Mouse (Mus musculus) thymus, postnatal 36 days (tissue): ENCODE data around the gene Hectd3.
A peak's percentile ranks its signal among the peaks of the same experiment; 100 is the strongest.

Experiments
- DNase-seq, 2 experiments: peaks; one replicate each; pipeline ENCODE4 v3.0.0; 2022; ENCODE audit warnings: mixed read lengths in 2 of 2

The Hectd3 gene

DNA sequence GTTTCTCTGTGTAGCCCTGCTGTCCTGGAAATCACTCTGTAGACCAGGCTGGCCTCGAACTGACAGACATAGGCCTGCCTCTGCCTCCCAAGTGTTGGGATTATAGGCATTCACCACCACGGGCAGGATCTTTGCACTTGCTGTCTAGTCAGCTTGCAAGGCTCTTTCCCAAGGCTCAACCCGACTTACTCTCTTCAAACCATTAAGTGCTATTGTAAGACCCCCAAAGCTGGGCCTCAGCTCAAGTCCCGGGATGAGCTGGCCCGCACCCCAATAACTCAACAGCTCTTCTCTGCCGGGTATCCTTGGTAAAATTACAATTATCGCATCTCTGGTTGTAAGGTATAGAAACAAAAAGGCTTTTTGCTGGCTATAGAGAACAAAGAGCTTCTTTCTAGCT, 23.2 kb downstream of the Hectd3 start:
- no peak for DNase-seq

DNA sequence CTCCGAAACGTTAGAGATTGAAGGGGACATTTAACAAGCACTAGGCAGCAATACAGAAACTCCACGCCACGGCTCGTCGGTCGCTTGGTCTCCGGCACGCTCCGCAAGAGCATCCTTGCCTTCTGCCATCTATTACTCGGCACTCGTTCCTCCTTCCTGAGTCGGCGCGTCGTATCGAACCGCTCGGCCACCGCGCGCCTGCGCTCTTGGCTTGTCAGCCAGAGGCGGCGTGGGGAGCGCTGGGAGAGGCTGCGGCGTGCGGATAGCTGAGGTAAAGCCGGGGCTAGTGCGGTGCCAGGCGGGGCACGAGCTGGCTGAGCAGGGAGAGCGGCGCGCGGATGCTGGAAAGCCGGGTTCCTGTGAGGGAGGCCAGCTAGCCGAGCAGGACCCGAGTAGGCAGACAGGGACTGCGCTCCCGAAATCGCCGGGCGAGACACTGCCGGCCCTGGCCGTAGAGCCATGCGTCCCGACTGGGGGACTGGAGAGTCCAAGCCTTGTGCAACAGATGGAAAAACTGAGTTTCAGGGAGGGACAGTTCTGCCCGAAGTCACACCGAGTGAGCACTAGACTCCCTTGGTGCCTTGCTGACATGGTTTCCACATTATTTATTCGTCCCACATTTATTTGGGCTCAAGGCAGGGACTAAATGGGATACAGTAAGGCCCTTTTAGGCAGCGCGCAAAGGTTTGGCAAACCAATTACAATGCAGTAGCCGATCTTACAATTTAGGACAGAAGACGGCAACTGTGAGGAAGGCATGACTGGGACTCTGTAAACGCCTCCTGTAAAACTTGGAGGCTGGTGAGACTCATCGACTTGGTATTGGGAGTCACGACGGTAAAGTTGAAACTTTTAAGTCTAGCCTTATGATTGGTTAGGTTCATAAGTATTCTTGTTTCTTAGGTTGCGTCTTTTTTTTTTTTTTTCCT, 24.4 kb downstream of the Hectd3 start, which contains the start of gene Eif2b3:
Eif2b3 (plus strand) TSS at position 197 of the 929 bp plus-strand sequence.
- peak; percentile 89 to 91 for DNase-seq

DNA sequence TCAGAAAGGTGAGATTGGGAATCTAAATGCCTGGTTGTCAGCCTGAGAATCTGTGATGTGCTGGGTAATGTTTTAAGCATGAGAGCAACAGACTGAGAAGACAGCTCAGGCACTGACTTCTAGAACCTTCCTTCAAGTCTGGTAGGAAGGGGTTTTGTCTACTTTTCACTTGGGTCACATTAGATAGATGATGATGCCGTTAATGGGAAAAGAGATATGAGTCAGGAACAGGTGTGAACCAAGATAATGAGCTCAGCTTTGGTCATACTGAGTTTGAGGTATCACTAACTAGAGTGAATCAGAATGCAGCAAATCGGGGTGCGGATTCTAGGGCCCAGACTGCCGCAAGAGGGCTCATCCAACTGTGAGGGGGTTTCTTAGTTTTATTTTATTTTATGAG, 28.4 kb downstream of the Hectd3 start:
- no peak for DNase-seq

DNA sequence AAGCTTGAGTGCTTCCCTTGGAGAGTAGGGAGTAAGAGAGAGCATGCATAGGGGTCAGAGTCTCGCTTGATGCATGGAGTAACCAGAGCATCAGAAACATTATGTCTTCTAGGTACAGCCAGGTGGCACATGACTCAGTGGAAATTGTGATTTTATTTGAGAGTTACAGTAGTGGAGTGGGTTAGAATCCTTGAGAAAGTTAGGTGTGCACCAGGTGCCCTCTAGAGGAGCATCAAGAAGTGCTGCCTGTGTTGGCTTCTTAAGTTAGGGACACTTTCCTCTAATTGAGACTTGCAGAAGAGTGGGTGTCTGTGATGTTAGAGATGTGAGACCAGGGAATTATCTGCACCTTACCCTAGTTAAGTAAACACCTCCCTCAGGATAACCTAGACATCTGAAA, 36.0 kb downstream of the Hectd3 start:
- DNase-seq = no peak

DNA sequence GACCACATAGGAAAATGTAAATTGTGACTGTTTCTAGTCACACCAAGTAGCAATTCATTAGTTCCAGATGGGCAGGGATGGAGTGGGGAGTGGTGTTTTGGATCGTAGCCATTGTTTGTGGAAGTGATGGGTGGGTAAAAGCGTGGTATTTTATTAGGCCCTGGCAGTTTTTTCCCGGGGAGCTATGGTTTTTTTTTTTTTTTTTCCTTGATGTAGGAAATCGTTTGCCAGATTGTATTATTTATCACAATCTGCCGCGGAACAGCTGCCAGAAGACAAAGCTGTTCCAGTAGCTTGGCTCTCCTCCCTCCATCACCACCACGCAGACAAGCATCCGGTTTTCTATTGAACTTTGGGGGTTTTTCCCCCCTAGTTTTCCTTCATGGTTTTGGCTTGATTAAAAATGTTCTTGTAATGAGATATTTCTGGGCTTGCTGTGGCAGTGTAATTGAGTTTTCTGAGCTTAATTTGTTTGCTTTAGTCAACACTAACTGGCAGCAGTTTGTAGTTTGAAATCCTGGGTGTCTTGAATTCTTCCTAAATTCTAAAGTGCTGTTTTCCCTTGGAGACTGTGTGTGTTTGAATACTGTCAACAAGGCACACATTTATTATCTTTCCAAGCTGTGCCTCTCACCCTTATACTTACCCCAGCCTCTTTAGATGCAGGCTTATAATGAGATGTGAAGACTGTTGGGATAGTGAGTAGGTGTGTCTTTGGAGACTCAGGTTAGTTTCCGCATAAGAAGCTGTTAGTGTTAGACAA, 45.0 kb downstream of the Hectd3 start:
- DNase-seq = no peak

DNA sequence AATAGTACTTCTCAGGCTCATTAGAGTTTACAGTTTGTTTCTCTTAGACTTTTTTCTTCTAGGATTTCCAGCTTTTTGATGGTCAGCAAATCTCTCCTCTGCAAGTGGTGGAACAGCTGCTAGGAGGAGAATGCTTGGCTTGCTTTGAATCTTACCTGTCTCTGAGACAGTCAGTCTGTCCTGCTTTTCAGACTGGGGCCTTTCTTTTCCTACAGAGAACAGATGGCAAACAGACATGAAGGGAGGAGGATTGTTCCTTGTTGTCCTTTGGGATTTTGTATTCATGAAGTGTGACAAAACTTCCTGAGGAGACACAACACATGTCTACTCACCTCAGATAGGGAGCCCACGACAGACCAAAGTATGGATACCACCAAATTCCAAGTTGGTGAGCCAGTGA, 45.7 kb downstream of the Hectd3 start:
- no peak for DNase-seq

DNA sequence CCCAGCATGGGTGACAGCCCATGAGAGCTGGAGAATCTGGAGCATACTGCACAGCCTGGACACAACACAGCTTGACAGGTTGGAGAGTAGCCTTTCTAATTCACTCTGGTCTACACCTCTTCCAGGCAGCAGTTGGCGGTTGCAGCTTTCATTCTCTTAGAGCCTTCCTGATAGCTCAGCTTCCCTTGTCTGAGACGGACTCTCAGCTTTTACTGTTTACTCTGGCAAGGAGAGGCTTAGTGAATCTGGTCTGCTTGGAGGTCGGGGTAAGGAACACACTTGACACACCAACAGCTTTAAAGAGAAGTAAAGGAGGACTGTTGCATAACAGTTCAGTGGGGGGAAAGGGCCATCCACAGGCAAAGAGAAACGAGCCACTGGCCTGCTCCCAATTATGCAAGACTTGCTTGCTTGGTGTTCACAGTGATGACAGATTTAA, 46.2 kb downstream of the Hectd3 start:
- DNase-seq = no peak

DNA sequence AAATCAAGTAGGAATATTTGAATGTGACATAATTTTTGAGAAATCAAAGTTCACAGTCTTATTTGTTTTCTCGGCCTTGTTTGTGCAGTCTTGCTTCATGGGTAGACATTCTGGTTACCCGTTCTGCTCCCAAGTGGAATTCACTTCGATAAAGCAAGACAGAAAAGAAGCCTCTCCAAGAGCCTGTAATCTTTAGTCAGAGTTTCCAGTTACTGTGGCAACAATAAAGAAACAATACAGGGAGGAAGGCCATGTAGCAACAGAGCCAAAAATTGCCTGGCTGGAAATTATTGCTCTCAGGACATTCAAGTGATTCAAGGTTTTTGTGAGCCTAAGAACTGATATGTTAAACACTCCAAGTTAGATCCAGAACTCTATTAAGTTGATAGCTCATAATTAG, 53.7 kb downstream of the Hectd3 start:
- no peak for DNase-seq

DNA sequence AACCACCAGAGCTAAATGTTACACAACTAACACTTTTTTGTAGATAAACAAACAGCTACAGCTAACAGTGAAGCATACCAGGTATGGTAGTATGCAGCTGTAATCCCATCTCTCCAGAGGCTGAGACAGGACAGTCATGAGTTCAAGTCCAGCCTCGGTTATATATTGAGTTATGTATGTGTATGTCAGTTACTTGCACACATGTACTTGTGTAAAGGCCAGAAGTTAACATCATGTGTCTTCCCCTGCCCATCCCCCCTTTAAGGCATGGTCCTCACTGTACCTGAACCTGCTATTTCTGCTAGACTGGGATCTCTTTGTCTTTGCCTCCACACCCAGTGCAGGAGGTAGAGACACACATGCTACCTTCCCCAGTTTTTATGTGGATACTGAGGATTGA, 54.4 kb downstream of the Hectd3 start:
- DNase-seq = no peak

DNA sequence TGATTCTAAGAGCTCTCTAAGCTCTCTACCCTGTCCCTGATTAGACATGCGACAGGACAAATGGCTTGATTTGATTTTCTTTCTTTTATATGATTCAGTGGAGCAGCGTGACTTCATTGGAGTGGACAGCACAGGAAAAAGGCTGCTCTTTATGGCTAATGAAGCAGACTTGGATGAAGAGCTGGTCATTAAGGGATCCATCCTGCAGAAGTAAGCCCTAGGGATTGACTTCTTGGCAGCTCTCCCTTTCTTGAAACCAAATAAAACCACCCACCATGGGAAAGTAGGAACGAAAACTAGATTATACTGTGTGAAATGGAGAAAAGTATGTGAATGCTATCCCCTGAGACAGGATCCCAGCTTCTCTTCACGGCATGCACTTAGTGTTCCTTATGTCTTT, 57.5 kb downstream of the Hectd3 start:
- no peak for DNase-seq

DNA sequence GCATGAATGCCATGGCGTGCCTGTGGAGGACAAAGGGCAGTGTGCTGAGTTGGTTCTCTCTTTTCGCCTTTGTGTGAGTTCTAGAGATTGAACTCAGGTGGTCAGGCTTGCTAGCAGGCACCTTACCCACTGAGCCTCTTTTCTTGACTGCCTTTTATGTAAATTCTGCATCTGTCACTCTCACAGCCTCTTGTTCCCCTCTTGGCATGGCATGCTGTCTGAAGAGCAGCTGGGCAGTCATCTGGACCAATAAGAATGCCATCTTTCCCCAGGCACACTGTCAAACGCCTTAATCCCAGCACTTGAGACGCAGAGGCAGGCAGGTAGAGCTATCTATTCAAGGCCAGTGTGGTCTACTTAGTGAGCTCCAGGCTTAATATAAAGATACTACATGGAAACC, 58.8 kb downstream of the Hectd3 start:
- DNase-seq = no peak
